Mouse (Mus musculus): ENCODE measurements around the gene Ddx11. TPM values are rescaled to one million over a fixed set of nuclear protein-coding genes. Genes with fewer than 3 reads are reported as not detected.

Gene Ddx11
- polyA plus RNA-seq, 1 experiment from 2014 or later: 6.5 TPM

DNA sequence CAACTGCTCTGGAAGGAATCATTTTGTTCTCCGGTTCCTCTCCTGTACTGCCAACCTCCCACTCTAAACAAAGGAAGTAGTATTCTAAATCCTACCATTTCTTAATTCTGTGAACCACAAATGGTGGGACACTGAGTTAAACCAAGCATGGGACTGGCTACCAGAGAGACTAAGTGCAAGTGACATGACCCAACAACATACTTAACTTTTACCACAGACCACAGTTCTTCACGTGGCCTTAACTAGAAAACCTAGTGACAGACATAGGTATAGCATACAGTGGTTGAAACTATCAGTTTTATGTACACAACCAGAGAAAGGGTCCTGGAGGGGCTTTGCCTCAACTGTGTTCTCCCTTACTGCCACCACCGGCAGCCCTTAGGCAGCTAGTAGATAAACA, 30.7 kb upstream of the Ddx11 start:
- ATAC-seq (ENCODE audit: insufficient read depth): no peak
- Histone ChIP-seq H3K27ac (replicated peaks) (no peak overlapping the region), H3K27me3 (no peaks in the 10 kb centered on the region), H3K4me3 (replicated peaks) (no peak overlapping the region), H3K9ac (no peak overlapping the region), H3K4me1 (replicated peaks) (peaks cover 4% of the 10 kb centered on the region; the same call in 1 of the 2 replicates), H3K36me3 (replicated peaks) (peaks cover 25% of the 10 kb centered on the region), H3K4me2 (no peak overlapping the region), H3K9me3 (replicated peaks) (no peaks in the 10 kb centered on the region)
- 74% methylated on average over 3 of the region's 3 CpGs for WGBS (ENCODE audit: insufficient replicate concordance)

DNA sequence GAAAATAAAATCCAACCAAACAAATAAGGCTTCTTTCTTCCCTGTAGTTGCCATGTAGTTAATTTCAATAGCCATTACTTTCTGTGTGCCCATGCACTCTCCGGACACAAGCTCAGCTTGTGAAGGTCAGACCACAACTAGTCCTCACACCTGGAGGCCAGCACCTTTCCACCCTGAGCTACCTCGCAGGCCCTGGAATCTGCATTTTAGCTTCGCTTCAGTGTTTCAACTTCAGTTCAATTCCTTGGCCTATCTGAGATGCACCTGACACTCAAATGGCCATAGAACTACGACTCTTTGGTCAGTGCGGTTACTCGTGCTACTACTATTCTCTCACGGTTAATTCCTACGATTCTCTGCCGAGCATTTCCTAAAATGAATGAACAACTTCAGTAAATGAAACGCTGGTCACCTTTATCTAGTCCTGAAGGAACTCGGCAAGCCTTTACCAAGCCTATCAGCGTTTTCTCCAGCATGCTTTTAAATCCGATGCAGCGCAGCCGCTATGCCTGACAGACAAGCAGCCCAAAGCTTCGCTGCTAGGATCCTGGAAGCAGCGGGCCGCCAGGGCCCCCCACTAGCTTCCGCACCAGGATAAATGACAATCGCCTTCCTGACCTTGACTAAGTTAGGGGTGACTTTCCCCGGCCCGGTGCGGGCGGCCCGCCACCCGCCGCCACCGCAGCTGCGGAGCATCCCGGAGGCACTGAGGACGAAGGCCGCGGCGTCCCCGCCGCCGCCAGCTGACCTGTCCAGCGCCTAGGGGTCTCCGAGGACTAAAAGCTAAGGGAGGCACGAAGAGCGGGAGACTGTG, 22.5 kb upstream of the Ddx11 start:
- Histone ChIP-seq H3K27me3 (no peaks in the 10 kb centered on the region), H3K9ac (peak overlapping the region; percentile 95), H3K4me3 (replicated peaks) (peak overlapping the region; percentile 92), H3K9me3 (replicated peaks) (no peaks in the 10 kb centered on the region), H3K4me2 (peak overlapping the region; percentile 85), H3K27ac (replicated peaks) (peak overlapping the region; percentile 94), H3K36me3 (replicated peaks) (0 out of 2 replicates have a peak, but pooled peaks cover 5% of the 10 kb centered on the region), H3K4me1 (replicated peaks) (peaks cover 38% of the 10 kb centered on the region)
- under 1% methylated on average over 41 of the region's 41 CpGs for WGBS (ENCODE audit: insufficient replicate concordance)
- ATAC-seq (ENCODE audit: insufficient read depth): peak; percentile 43

DNA sequence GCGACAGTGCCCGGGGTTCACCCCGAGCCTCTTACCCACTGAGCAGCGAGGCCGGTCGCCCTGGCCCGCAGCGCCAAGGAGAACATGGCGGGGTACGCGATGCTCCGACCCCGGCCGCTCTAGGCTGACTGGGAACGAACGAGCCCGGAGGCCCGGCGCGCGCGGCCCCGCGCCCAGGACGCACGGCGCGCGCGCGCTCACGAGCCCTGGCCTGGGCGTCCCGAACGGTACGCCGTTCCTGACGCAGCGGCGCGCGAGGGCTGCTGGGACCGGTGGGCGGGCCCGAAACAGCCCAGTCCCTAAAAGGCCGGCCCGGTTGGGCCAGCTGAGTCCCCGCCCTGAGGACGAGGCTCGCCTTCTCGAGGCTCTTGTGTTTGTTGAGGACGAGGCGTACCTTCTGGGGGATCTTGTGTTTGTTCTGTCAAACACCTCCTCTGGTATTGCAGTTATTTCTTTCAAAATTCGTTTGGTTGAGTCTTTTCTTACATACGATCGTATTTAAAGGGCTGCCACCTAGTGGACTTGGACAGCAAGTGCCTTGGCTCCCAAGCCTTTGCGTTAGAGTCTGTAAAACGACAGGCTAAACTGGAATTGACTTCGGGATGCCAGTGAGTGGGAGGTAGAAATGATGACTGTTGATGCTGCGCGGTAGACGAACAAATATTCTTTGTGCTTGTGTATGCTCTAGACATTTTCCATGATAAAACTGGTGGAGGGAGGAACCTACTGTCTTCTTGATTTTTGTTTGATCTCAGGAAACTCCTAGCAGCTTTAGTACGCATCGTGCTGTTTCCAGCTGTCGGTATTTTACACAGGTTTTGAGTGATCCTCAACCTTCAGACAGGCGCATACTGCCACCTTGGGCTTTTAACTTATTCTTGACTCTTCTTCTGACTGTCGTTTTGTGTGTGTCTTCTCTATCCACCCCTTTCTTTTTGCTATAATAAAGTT, 21.7 kb upstream of the Ddx11 start, which contains the start of gene Ndufv2:
Gene Ndufv2, minus strand, starts transcription at position 180 of the 951 bp plus-strand sequence.
- ATAC-seq (ENCODE audit: insufficient read depth): peak; percentile 99
- peak within 1 kb of the TSS; percentile 94 for H3K27ac ChIP-seq (replicated peaks)
- under 1% methylated on average over 67 of the region's 67 CpGs for WGBS (ENCODE audit: insufficient replicate concordance)

DNA sequence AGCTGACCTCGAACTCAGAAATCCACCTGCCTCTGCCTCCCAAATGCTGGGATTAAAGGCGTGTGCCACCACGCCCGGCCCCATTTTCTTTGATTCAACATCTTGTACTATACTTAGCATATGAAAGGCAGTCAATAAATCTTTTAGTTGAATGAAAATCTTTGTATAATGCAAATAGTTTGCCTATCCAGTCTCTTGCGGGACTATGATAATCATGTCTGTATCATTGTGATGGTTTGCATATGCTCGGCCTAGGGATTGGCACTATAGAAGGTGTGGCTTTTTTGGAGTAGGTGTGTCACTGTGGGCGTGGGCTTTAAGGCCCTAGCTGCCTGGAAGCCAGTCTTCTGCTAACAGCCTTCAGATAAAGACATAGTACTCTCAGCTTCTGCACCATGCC, 19.2 kb upstream of the Ddx11 start:
- 69% methylated on average over 7 of the region's 7 CpGs for WGBS (ENCODE audit: insufficient replicate concordance)
- no peaks in the 10 kb centered on the region for H3K9me3 ChIP-seq (replicated peaks)
- H3K36me3 ChIP-seq (replicated peaks): no peaks in the 10 kb centered on the region
- no peaks in the 10 kb centered on the region for H3K27me3 ChIP-seq
- H3K4me1 ChIP-seq (replicated peaks): peaks cover 36% of the 10 kb centered on the region
- H3K4me3 ChIP-seq (replicated peaks): no peak overlapping the region
- H3K9ac ChIP-seq: no peak overlapping the region
- no peak overlapping the region for H3K27ac ChIP-seq (replicated peaks)
- ATAC-seq (ENCODE audit: insufficient read depth): no peak
- H3K4me2 ChIP-seq: no peak overlapping the region

More for the DNA sequence above, 21.7 kb upstream of the Ddx11 start, which contains the start of gene Ndufv2:
- no peaks in the 10 kb centered on the region for H3K9me3 ChIP-seq (replicated peaks)
- H3K27me3 ChIP-seq: no peaks in the 10 kb centered on the region
- peak within 1 kb of the TSS; percentile 85 for H3K4me2 ChIP-seq
- H3K4me3 ChIP-seq (replicated peaks): peak within 1 kb of the TSS; percentile 92
- peaks cover 39% of the 10 kb centered on the region for H3K4me1 ChIP-seq (replicated peaks)
- 0 out of 2 replicates have a peak, but pooled peaks cover 3% of the 10 kb centered on the region for H3K36me3 ChIP-seq (replicated peaks)
- peak within 1 kb of the TSS; percentile 95 for H3K9ac ChIP-seq

DNA sequence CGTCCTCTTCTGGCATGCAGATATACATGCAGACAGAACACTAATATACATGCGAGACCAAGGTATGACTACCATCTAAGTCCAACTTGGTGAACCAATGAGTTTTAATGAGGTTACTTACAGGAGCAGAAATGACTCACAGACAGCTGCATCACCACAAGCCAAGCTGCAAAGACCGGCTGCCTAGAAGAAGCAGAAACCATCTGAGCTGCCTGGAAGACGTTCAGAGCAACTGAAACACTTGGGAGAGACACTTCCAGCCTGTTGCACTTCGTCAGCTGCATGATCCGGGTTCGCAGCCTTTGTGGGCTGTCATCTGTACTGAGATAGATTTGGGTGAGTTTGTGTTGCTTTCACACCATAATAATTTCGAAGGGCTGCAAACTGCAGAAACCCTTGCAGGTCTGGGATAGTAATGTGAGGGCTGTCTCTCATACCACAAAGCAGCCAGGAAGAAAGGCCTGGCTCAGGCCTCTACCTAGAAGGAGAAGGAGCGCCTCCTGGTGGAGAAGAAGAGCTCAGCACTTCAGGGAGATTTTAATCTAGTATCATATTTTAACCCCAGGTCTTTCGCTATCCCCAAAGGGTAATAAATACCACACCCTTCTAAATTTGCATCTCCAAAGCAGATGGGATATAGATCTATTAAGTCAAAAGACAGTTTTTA, 16.6 kb upstream of the Ddx11 start:
- Histone ChIP-seq H3K9me3 (replicated peaks) (no peaks in the 10 kb centered on the region), H3K9ac (no peak overlapping the region), H3K27ac (replicated peaks) (no peak overlapping the region), H3K27me3 (no peaks in the 10 kb centered on the region), H3K36me3 (replicated peaks) (no peaks in the 10 kb centered on the region), H3K4me3 (replicated peaks) (no peak overlapping the region), H3K4me2 (peak overlapping the region; percentile 5; the same call in 1 of the 2 replicates), H3K4me1 (replicated peaks) (peaks cover 40% of the 10 kb centered on the region)
- 50% methylated on average over 10 of the region's 10 CpGs for WGBS (ENCODE audit: insufficient replicate concordance)
- no peak for ATAC-seq (ENCODE audit: insufficient read depth)

DNA sequence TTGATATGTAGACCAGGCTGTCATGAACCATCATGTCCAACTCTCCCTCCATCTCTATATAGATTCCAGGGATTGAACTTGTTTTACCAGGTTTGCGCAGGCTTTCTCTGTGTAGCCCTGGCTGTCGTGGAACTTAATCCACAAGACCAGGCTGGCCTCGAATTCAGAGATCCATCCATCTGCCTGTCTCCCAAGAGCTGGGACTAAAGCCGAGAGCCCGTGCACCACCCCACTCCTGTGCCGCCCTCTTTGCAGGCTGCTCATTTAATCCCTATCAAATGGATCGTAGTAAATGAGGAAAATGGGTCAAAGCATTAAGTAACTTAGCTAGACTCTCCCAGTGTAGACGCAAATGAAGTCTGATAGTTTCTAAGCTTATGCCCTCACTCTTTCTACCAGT, 15.9 kb upstream of the Ddx11 start:
- no peak overlapping the region for H3K4me2 ChIP-seq
- no peak for ATAC-seq (ENCODE audit: insufficient read depth)
- no peaks in the 10 kb centered on the region for H3K9me3 ChIP-seq (replicated peaks)
- no peak overlapping the region for H3K27ac ChIP-seq (replicated peaks)
- H3K4me3 ChIP-seq (replicated peaks): no peak overlapping the region
- no peaks in the 10 kb centered on the region for H3K27me3 ChIP-seq
- H3K36me3 ChIP-seq (replicated peaks): no peaks in the 10 kb centered on the region
- WGBS (ENCODE audit: insufficient replicate concordance): 62% methylated on average over 8 of the region's 8 CpGs
- no peak overlapping the region for H3K9ac ChIP-seq
- peaks cover 41% of the 10 kb centered on the region for H3K4me1 ChIP-seq (replicated peaks)

DNA sequence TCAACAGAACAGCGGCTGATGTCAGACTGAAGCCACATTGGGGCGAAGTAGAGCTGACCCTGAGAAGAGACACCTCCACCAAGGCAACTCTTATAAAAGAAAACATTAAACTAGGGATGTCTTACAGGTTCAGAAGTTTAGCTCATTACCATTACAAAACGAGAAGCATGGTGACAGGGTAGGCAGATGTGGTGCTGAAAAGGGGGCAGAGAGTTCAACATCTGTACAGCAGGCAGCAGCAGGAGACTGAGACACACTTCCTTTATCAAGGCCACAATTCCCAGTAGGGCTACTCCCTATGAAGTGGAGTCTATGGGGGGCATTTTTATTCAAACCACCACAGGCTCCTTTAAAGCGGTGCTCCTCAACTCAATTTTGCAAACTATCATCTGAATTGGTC, 15.1 kb upstream of the Ddx11 start:
- no peaks in the 10 kb centered on the region for H3K9me3 ChIP-seq (replicated peaks)
- no peaks in the 10 kb centered on the region for H3K36me3 ChIP-seq (replicated peaks)
- no peak overlapping the region for H3K27ac ChIP-seq (replicated peaks)
- H3K4me1 ChIP-seq (replicated peaks): peaks cover 46% of the 10 kb centered on the region
- no peak overlapping the region for H3K4me3 ChIP-seq (replicated peaks)
- 67% methylated on average over 4 of the region's 4 CpGs for WGBS (ENCODE audit: insufficient replicate concordance)
- H3K4me2 ChIP-seq: no peak overlapping the region
- no peak overlapping the region for H3K9ac ChIP-seq
- ATAC-seq (ENCODE audit: insufficient read depth): no peak
- no peaks in the 10 kb centered on the region for H3K27me3 ChIP-seq

DNA sequence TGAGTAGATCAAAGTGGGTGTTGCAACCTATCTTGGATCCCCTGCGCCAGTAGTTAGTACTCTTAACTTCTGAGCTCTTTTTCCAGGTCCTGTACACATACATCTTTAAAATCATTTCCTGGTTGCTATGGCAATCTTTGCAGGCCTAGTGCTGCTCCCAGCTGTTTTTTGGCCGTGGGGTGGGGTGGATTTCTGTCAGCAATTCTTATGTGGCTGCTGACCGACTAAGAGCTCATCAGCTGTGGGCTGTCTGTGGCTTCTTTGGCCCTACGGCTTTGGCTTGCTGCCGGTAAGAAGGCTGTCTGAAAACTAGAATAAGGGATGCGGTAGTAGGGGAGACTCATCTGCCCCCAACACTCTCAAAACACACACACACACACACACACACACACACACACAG, 12.6 kb upstream of the Ddx11 start:
- H3K9me3 ChIP-seq (replicated peaks): no peaks in the 10 kb centered on the region
- peaks cover 38% of the 10 kb centered on the region for H3K4me1 ChIP-seq (replicated peaks)
- peak overlapping the region; percentile 89 for H3K9ac ChIP-seq
- peaks cover 22% of the 10 kb centered on the region for H3K36me3 ChIP-seq (replicated peaks)
- H3K4me2 ChIP-seq: peak overlapping the region; percentile 72
- peak overlapping the region; percentile 84 for H3K27ac ChIP-seq (replicated peaks)
- no peaks in the 10 kb centered on the region for H3K27me3 ChIP-seq
- ATAC-seq (ENCODE audit: insufficient read depth): no peak
- H3K4me3 ChIP-seq (replicated peaks): peak overlapping the region; percentile 92
- 19% methylated on average over 6 of the region's 6 CpGs for WGBS (ENCODE audit: insufficient replicate concordance)

DNA sequence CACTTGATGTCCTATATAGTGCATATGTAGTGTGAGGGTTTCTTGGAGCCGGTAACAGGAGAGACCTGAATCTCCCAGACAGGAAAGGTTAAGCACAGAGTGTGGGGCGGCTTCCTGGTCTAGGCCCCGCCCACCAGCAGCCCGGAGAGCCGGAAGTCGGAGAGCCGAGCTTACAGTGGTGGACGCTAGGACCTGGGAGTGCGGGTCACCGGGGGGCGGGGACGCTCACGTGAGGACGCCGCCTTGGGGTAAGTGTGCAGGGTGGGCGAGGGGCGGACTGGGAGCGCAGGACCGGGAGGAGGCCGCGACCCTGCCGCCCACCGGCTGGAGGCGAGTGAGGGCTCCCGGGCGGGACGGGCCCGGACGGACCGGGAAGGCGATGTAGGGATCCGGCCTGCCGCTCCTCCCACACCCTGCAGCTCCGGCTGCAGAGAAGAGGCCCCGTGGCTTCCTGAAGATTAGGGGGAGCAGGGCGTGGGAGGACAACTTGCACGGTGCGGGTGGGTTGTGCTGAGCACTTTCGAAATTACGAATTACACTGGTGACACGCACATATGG, 11.8 kb upstream of the Ddx11 start, which contains the start of gene Washc1:
Gene Washc1, plus strand, starts transcription at position 144 of the 558 bp plus-strand sequence.
- peak; percentile 98 for ATAC-seq (ENCODE audit: insufficient read depth)
- WGBS (ENCODE audit: insufficient replicate concordance): under 1% methylated on average over 41 of the region's 41 CpGs
- peak within 1 kb of the TSS; percentile 84 for H3K27ac ChIP-seq (replicated peaks)
- peak within 1 kb of the TSS; percentile 92 for H3K4me3 ChIP-seq (replicated peaks)
- H3K36me3 ChIP-seq (replicated peaks): peaks cover 29% of the 10 kb centered on the region
- H3K9me3 ChIP-seq (replicated peaks): no peaks in the 10 kb centered on the region
- H3K27me3 ChIP-seq: no peaks in the 10 kb centered on the region
- peaks cover 38% of the 10 kb centered on the region for H3K4me1 ChIP-seq (replicated peaks)
- peak within 1 kb of the TSS; percentile 89 for H3K9ac ChIP-seq
- H3K4me2 ChIP-seq: peak within 1 kb of the TSS; percentile 72

DNA sequence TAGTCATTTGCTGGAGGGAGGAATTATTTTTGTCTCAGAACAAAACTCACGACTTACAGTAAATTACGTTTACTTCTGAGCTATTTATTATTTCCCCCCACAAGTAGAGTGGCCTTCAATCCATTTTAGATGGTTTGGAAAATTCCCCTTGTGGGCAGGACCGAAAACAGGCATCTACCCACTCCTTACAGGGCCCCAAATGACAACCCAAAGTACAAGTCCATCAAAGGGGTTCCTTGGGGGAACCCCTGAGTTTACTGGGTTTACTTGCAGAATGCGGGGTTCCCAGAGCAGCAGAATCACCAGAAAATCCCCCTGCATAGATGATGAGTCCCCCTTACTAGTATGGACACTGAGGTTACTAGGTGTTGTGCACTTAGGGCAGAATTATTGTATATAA, 11.2 kb upstream of the Ddx11 start:
- Histone ChIP-seq H3K27me3 (no peaks in the 10 kb centered on the region), H3K9ac (peak overlapping the region; percentile 89), H3K36me3 (replicated peaks) (peaks cover 36% of the 10 kb centered on the region), H3K9me3 (replicated peaks) (no peaks in the 10 kb centered on the region), H3K4me2 (peak overlapping the region; percentile 72), H3K4me1 (replicated peaks) (peaks cover 35% of the 10 kb centered on the region), H3K27ac (replicated peaks) (peak overlapping the region; percentile 84), H3K4me3 (replicated peaks) (peak overlapping the region; percentile 92)
- no peak for ATAC-seq (ENCODE audit: insufficient read depth)
- 29% methylated on average over 4 of the region's 4 CpGs for WGBS (ENCODE audit: insufficient replicate concordance)
